Mouse (Mus musculus) brain, adult 2 months (tissue): ENCODE results near the gene Alox12b.
A peak's percentile ranks its signal among the peaks of the same experiment; 100 is the strongest.

Experiments used
- DNase-seq: peaks from one replicate; pipeline ENCODE4 v3.0.0; 2011; ENCODE audit warnings: low read depth, low spot score

Gene Alox12b

DNA sequence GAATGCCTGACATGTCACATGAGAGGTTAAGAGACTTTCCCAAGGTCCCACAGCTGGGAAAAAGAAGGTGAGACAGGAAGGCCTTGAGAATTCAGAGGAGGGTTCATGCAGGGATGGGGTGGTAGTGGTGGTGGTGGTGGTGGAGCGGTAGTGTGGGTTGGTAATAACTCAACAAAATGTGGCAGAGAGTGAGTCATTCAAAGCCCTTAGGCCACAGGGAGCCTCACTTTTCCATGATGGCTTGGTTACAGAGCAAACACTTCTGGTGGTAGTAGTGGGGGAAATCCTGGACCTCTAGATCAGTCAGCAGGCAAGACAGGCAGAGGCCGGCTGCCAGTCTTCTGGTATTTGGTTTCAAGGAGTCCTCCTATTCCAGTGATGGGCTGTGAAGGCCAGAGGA is 15.8 kb downstream of the Alox12b start:
- DNase-seq, result no peak

DNA sequence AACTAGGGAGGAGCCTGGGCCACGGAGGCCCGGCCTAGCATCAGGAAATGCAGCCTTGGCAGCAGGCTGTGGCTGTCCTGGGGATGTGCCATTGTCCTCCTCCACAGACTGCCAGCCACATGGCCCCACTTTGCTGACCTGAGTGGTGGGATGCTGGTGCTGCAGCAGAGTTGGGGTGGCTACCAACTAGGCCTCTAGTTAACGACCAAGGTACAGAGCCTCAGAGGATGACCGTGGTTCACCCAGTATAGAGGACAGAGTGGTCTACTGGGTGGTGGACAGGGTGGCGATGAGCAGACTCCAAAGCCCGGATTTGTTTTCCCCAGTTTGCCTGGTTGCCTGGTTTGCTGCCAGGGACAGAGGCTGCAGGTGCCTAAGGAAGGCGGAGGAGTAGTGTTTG is 17.9 kb downstream of the Alox12b start:
- no peak for DNase-seq

DNA sequence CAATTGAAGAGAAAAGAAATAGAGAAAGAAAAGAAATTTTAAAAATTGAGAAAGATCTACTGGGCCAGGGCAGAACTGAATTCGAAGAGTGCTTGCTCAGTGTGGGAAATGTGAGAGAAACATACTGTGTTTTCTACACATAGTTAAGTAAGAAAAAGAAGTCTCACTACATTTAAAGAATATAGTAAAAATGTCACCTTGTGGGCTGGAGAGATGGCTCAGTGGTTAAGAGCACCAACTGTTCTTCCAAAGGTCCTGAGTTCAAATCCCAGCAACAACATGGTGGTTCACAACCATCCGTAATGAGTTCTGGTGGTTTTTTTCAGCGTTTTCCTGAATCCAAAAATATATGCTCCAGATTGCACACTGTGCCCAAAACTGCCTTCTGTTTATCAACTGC is 21.7 kb downstream of the Alox12b start:
- no peak for DNase-seq

DNA sequence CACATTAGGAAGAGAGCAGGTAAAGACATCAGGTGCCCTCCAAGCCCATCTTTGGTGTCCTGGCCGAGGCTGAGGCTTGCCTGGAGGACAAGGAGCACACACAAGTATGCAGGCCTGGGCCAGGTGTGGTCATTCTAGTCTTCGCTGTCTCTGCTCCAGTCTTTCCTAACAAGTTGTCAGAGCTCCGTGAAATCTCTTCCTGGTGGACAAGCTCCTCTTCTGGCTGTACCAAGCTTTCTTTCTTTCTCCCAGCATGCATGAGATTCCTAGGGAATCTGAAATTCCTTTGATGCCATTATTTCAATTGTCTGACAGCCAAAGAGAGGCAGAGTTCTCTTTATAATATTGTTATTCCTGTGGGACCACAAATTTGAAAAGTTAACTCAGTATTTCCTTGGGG is 22.7 kb downstream of the Alox12b start:
- DNase-seq, result no peak

DNA sequence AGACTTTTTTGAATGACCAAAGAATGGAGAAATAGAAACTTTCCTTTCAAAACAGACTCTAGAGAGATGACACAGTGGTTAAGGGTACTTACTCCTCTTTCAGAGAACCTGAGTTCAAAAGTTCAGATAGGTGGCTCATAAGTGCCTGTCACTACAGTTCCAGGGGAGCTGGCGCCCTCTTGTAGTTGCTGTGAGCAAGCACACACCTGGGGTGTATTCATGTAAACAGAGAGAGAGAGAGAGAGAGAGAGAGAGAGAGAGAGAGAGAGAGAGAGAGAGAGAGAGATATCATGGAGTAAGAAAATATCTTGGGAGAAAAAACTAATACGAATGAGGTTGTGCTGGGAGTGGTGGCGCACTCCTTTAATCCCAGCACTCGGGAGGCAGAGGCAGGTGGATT is 23.3 kb downstream of the Alox12b start:
- DNase-seq, result no peak

DNA sequence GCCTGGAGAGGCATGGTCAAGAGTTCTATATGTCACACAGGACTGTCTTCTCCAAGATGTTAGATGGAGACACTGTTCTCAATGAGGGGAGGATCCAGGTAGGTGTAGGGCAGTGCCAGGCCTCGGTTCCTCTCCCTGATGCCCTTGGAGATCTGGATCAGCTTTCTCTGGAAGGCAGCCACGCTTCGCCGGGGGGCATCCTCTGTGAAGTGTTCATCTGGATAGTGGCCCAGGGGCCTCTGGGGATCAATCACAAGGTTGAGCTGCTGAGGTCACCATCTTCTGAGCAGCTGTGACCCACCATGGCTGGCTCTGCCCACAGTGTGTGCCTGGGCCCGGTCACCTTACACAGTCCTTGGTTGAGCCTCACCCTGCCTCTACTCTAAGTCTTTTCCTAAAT is 28.2 kb downstream of the Alox12b start:
- no peak for DNase-seq

DNA sequence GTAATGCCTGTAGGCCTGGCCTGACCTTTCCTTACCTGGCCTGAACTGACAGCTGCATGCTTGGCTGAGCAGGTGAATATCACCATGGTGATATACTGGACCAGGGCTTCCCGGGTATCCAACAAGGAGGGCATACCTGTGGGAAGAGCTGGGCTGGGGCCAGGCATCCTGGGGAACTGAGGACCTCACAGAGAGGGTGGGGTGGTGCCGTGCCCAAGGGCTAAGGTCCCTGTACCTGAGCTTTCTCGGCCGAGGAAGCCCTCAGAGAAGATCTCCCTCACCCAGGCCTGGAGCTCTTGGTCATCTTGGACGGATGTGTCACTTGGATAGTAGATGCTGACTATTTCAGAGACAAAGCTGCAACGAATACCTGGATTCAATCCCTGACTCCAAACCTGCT is 29.1 kb downstream of the Alox12b start:
- no peak for DNase-seq

DNA sequence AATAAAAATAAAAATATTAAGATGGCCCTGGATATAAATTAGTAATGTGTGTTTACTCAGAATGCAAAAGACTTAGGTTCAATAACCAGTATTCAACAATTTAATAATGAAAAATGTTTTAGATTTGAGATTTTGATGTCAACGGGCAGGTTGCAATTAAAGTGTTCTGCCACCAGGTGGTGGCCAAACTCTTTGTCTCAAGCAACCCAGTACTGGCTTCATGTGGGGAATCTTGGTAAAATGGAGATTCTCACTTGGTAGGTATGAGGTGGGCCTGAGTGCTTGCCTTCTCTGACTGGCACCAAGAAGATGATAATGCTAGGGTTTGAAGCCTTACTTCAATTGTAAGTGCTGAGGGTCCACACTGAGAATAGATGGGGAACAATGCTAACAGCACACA is 36.1 kb downstream of the Alox12b start:
- peak; percentile 73 for DNase-seq

DNA sequence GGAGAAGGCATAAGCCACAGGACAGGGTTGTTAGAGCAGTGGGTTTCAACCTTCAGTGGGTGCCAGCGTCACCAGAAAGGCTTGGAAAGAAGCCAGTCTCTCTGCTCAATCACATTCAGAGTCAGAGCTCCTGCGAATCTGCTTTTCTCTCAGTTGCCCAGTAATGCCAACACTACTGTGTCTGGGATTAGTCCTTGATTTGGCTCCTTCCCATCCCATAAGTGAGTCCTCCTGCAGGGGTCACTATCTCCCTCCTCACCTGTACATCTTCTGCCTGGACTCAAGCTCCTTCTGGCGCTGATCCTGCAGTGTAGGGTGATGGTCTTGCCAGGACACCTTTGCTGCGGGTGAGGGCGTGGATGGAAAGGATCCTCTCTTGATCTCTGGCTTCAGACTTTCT is 40.0 kb downstream of the Alox12b start:
- peak; percentile 73 for DNase-seq

DNA sequence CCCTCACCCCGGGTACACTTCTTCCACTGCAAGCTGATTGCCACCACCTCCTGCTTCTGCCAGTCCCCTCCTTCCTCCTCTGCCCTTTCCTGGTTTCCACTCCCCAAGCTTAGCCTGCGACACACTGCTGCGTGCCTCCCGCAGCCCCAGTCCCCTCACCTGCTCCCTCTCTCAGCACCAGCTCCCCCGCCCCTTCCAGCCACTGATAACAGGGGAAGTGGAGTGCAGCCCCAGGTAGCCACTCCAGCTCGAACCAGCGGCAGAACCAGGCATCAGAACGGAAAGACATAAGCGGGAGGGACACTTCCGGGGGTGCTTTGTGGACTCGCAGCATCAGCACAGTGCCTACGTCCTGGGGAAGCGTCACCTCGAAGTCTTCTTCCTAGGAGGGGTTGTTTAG is 40.4 kb downstream of the Alox12b start:
- DNase-seq, result peak; percentile 26

DNA sequence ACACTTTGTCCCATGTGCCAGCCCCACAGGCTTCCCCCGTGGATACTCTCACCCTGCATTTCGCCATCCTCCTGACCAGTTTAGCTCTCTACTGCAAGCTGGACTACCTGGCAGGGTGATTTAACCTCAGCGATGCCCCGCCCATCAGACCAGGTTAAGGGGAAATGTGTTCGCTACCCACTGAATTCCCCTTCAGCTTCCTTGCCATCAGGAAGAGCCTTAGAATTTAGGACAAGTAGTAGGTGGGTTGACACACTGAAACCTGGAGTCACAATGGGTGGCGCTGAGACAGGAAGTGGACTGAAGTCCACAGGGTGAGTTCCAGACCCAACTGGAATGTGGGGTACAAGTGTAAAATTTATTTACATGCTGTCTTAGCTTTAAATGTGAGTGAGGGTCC is 41.0 kb downstream of the Alox12b start, which contains the start of gene Alox8:
TSS of gene Alox8 (minus strand) at position 101 of the 400 bp plus-strand sequence.
- DNase-seq, result no peak

DNA sequence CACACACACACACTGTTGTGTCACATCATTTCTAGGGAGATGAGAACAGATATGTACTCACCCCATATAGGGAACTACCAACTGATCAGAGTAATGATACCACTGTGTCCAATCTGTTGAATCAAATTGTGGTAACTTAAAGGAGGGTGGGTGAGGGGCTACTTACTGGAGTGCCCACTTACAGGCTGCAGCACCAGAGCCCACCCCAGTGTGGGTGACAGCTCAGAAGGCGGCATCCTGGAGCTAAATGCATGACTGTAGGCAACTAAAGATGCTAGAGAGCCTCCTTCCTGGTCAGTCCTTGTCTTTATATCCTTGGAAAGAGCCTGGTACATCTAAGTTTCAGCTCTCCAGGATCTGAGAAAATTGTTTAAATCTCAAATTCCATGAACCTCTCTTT is 42.5 kb downstream of the Alox12b start:
- no peak for DNase-seq

DNA sequence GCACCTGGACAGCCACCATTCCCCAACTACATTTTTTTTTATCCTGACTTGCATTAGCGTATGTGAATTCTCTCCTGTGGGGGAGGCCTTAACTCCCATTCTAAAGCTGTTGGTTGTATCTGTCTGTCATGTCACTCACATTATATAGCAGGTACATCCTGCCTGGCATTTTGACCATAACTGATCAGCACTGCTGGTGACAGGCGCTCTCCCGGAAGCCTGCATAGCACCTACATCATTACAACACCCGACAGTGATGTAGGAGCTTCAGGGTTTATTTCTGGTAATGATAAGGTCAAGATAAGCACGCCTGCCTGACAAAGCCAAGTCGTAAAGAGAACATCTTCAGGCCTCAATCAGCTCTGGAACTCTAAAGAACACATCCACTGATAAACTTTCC is 43.4 kb downstream of the Alox12b start:
- DNase-seq, result no peak

DNA sequence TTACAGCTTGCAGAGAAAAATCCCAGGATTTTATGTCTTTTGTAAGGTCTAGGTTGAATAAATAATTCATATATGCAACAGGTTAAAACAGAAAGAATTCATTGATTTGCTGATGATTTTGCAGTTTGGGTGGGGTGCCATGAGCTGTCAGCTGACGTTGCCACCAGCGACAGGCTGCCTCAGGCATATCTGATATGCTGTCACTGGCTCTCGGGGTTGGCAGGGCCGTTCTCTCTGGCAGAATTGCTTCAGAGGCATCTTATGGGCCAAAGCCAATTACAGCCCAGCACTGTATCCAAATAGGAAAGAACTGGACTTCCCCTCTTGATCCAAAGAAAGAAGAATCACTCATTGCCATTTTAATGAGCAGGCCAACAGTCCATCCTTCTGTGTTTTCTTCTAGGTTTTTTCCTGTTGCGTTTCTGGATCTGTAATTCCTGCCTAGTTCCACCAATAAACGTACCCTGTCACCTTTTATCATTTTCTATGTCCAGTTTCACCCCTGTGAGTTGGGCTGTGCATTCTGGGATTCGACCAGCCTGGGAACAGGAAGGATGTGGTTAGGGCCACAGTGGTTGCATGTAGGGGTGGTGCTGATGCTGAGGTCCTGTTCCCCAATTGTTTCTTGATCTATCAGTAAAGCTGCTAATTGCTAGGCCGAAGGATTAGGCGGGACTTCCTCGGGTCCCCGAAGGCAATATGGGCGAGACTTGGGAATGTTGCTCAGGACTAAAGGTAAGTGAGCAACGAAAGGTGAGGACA is 45.9 kb downstream of the Alox12b start:
- no peak for DNase-seq

DNA sequence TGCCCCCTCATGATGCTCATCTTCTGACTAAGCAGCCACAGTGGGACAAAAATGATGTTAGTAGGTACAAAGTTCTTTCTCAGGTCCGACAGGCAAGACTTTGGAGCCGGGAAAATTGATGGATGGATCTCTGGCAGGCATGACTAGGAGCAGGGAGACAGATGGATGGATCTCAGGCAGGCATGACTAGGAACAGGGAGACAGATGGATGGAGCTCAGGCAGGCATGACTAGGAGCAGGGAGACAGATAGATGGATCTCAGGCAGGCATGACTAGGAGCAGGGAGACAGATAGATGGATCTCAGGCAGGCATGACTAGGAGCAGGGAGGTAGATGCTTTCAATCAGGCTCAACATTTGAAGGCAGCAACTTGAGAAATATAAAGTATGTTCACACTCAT is 54.6 kb downstream of the Alox12b start:
- DNase-seq, result peak; percentile 98

DNA sequence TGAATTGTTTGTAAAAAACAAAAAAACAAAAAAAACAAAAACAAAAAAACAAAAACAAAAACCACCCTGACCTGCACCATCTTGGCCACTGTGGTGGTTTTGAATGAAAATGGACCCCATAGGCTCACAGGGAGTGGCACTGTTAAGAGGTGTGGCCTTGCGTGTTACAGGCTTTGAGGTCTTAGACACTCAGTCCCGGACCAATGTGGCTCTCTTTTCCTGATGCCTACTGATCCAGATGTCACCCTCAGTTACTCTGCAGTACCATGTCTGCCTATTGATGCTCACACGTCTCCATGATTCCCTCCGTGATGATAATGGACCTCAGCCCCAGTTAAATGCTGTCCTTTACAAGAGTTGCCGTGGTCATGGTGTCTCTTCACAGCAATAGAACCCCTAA is 60.6 kb downstream of the Alox12b start:
- DNase-seq, result no peak

DNA sequence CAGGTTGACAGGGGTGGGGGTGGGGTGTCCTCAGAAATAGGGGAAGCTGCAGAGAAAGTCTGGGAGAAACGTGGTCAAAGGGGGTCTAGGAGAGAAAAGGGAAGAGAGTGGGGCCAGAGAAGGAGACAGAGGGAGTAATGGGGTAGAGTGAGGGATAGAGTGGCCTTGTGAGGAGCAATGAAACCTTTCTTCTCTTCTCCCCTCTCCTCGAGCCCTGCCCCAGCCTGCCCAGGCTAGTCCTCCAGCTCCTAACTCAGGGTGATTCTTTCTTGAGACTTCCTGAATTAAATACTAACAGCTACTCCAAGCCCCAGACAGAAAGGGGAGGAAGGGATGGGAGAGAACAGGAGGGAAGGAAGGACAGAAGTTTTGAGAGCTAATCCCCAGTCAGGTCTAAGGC is 61.9 kb downstream of the Alox12b start:
- no peak for DNase-seq
